Comparison of ENCODE assay signal across 9 mouse cellular contexts in genomic region chr11:96992722-96993311, GRCm38 (mm10). TPM values are rescaled to one million over a fixed set of nuclear protein-coding genes. Genes with fewer than 3 reads are reported as not detected.
DNase-seq lines count a peak whose midpoint lies in the region; ATAC-seq lines count a peak whose summit lies in the region.
"Had no signal": no experiment of that assay in that cellular context is flagged by ENCODE, and none has a peak within 500 bp of the region (broad histone marks: within the 10 kb centered on the region; RNA-seq: fewer than 3 reads in every experiment).

No protein-coding gene starts in this region.

- H3K27me3 ChIP-seq in lung, embryonic 15.5 days = peaks cover 12% of the 10 kb centered on the region
- 0 out of 2 replicates have a peak, but pooled peaks cover 4% of the 10 kb centered on the region for H3K27me3 ChIP-seq in intestine, embryonic 15.5 days (replicated peaks)
- no peaks in the 10 kb centered on the region for H3K27me3 ChIP-seq in stomach, embryonic 14.5 days (ENCODE audit: control insufficient read depth, insufficient read depth, low read length)

- no peak overlapping the region for H3K4me3 ChIP-seq in lung, embryonic 15.5 days
- H3K4me3 ChIP-seq in intestine, embryonic 15.5 days (replicated peaks) = no peak overlapping the region
- H3K4me3 ChIP-seq in stomach, embryonic 14.5 days (ENCODE audit: low read depth, low read length) = no peak overlapping the region

- ATAC-seq in lung, embryonic 15.5 days (ENCODE audit: borderline replicate concordance, extremely low read depth, low FRiP score, low TSS enrichment) = peak; percentile 70; the same call in 1 of the 2 replicates
- ATAC-seq in intestine, embryonic 15.5 days = peak; percentile 50
- ATAC-seq in stomach, embryonic 14.5 days (ENCODE audit: insufficient number of reproducible peaks, insufficient read depth, low FRiP score, low read depth) = no peak
- no peak for ATAC-seq in frontal cortex, adult (ENCODE audit: low TSS enrichment)

- no peaks in the 10 kb centered on the region for H3K36me3 ChIP-seq in lung, embryonic 15.5 days
- H3K36me3 ChIP-seq in intestine, embryonic 15.5 days = no peaks in the 10 kb centered on the region
- H3K36me3 ChIP-seq in stomach, embryonic 14.5 days (ENCODE audit: control insufficient read depth, insufficient read depth, low read length) = no peaks in the 10 kb centered on the region

- WGBS in lung, embryonic 15.5 days = 18% methylated on average over 8 of the region's 8 CpGs
- WGBS in intestine, embryonic 15.5 days = 25% methylated on average over 8 of the region's 8 CpGs
- WGBS in stomach, embryonic 14.5 days = 23% methylated on average over 8 of the region's 8 CpGs

- H3K4me1 ChIP-seq in lung, embryonic 15.5 days = peaks cover 52% of the 10 kb centered on the region
- peaks cover 36% of the 10 kb centered on the region for H3K4me1 ChIP-seq in intestine, embryonic 15.5 days (replicated peaks)
- H3K4me1 ChIP-seq in stomach, embryonic 14.5 days (ENCODE audit: control insufficient read depth, insufficient read depth, low read length) = peaks cover 14% of the 10 kb centered on the region; the same call in 1 of the 2 replicates

- no peak overlapping the region for H3K4me2 ChIP-seq in lung, embryonic 15.5 days
- no peak overlapping the region for H3K4me2 ChIP-seq in intestine, embryonic 15.5 days (replicated peaks)
- H3K4me2 ChIP-seq in stomach, embryonic 14.5 days (replicated peaks; ENCODE audit: low read depth, low read length) = no peak overlapping the region

- no peak overlapping the region for H3K9ac ChIP-seq in lung, embryonic 15.5 days
- no peak overlapping the region for H3K9ac ChIP-seq in intestine, embryonic 15.5 days
- no peak overlapping the region for H3K9ac ChIP-seq in stomach, embryonic 14.5 days (replicated peaks; ENCODE audit: low read depth, low read length)

- no peaks in the 10 kb centered on the region for H3K9me3 ChIP-seq in lung, embryonic 15.5 days
- H3K9me3 ChIP-seq in intestine, embryonic 15.5 days = no peaks in the 10 kb centered on the region
- H3K9me3 ChIP-seq in stomach, embryonic 14.5 days (ENCODE audit: control insufficient read depth, low read depth, low read length) = no peaks in the 10 kb centered on the region

- no peak for DNase-seq in lung, postnatal 25 days (ENCODE audit: low spot score)
- peak; percentile 43 for DNase-seq in brain, adult 2 months (ENCODE audit: low read depth, low spot score)
- DNase-seq in urinary bladder, adult 18-20 months (ENCODE audit: low spot score in 2 of 2) = no peak
- no peak for DNase-seq in kidney, adult 8-10 months

- H3K27ac ChIP-seq in lung, embryonic 15.5 days = peak overlapping the region; percentile 79
- peak overlapping the region; percentile 61 for H3K27ac ChIP-seq in intestine, embryonic 15.5 days
- H3K27ac ChIP-seq in stomach, embryonic 14.5 days (ENCODE audit: low read length) = peak overlapping the region; percentile 77

RNA-seq across cellular contexts. Expression of gene Sp2, which starts 10.1 kb away (rescaled TPM):
- 15.7 and 17.9 TPM in 2 replicates for polyA plus RNA-seq in lung, embryonic 15.5 days (2015; fragmentation: Nextera tagmentation; extraction: Ambion mirVana)
- 13.3 and 15.1 TPM in 2 replicates for polyA plus RNA-seq in intestine, embryonic 15.5 days (2015; fragmentation: Nextera tagmentation; extraction: Ambion mirVana)
- polyA plus RNA-seq in stomach, embryonic 14.5 days (2014; fragmentation: Nextera tagmentation; extraction: Ambion mirVana) = 15.7 and 19.1 TPM in 2 replicates

RNA-seq across cellular contexts. Expression of gene Sp6, which starts 20.4 kb away (rescaled TPM):
- polyA plus RNA-seq in lung, embryonic 15.5 days (2015; fragmentation: Nextera tagmentation; extraction: Ambion mirVana) = 0.72 and 0.98 TPM in 2 replicates
- 0.29 and 0.30 TPM in 2 replicates for polyA plus RNA-seq in intestine, embryonic 15.5 days (2015; fragmentation: Nextera tagmentation; extraction: Ambion mirVana)
- 0.15 and 0.42 TPM in 2 replicates for polyA plus RNA-seq in stomach, embryonic 14.5 days (2014; fragmentation: Nextera tagmentation; extraction: Ambion mirVana)
- polyA plus RNA-seq: heart, postnatal 0 days had no signal

RNA-seq across cellular contexts. Expression of gene Scrn2, which starts 36.9 kb away (rescaled TPM):
- 31.2 and 31.9 TPM in 2 replicates for polyA plus RNA-seq in lung, embryonic 15.5 days (2015; fragmentation: Nextera tagmentation; extraction: Ambion mirVana)
- 18.1 and 21.9 TPM in 2 replicates for polyA plus RNA-seq in intestine, embryonic 15.5 days (2015; fragmentation: Nextera tagmentation; extraction: Ambion mirVana)
- polyA plus RNA-seq in stomach, embryonic 14.5 days (2014; fragmentation: Nextera tagmentation; extraction: Ambion mirVana) = 17.7 and 19.7 TPM in 2 replicates

RNA-seq across cellular contexts. Expression of gene Lrrc46, which starts 48.4 kb away (rescaled TPM):
- 3.7 and 5.9 TPM in 2 replicates for polyA plus RNA-seq in lung, embryonic 15.5 days (2015; fragmentation: Nextera tagmentation; extraction: Ambion mirVana)
- 0.40 and 0.45 TPM in 2 replicates for polyA plus RNA-seq in intestine, embryonic 15.5 days (2015; fragmentation: Nextera tagmentation; extraction: Ambion mirVana)
- polyA plus RNA-seq in stomach, embryonic 14.5 days (2014; fragmentation: Nextera tagmentation; extraction: Ambion mirVana) = 0.38 TPM in 1 of 2 replicates, not detected in the other

RNA-seq across cellular contexts. Expression of gene Mrpl10, which starts 48.5 kb away (rescaled TPM):
- 79.4 and 85.2 TPM in 2 replicates for polyA plus RNA-seq in lung, embryonic 15.5 days (2015; fragmentation: Nextera tagmentation; extraction: Ambion mirVana)
- polyA plus RNA-seq in intestine, embryonic 15.5 days (2015; fragmentation: Nextera tagmentation; extraction: Ambion mirVana) = 86.9 and 88.7 TPM in 2 replicates
- 86.7 and 89.2 TPM in 2 replicates for polyA plus RNA-seq in stomach, embryonic 14.5 days (2014; fragmentation: Nextera tagmentation; extraction: Ambion mirVana)

Comparison
In these comparisons a context has a peak if more than half of its experiments do, and no peak if none do; other contexts are left out.
1. ATAC-seq: peak in lung, embryonic 15.5 days (single experiment) and intestine, embryonic 15.5 days (single experiment); none in stomach, embryonic 14.5 days (single experiment) and frontal cortex, adult (single experiment).
2. Peak in every context shown above with its lines, with median percentiles within 50 percentile points of each other: H3K27ac ChIP-seq.